ENCODE assay signal across 10 mouse cellular contexts in the genomic region with DNA sequence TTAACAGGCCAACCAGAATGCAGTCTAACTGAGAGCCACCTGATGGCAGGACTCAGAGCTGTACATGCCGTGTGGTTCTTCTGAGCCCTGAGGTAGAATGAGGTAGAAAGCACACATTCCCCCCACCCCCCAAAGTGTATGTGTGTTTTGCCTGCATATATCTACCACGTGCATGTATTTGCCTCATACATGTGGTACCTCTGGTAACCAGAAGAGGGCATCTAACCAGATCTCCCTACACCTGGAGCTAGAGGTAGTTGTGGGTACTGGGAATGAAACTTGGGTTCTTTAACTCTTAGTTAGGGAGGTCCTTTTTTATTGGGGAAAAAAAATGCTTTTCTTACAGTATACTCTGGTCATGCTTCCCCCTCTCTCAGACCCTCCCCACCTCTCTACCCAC. TPM values are rescaled to one million over a fixed set of nuclear protein-coding genes. Genes with fewer than 3 reads are reported as not detected.
DNase-seq lines count a peak whose midpoint lies in the region; ATAC-seq and TF ChIP-seq lines count a peak whose summit lies in the region.
"Had no signal": no experiment of that assay in that cellular context is flagged by ENCODE, and none has a peak within 500 bp of the region (broad histone marks: within the 10 kb centered on the region; RNA-seq: fewer than 3 reads in every experiment).

No protein-coding gene starts in this region.

- WGBS in hindbrain, postnatal 0 days, result 48% methylated on average over 2 of the region's 2 CpGs
- WGBS in hindbrain, embryonic 14.5 days, result 52% methylated on average over 2 of the region's 2 CpGs

- H3K27me3 ChIP-seq in hindbrain, postnatal 0 days (ENCODE audit: insufficient read depth, low read length), result no peaks in the 10 kb centered on the region
- H3K27me3 ChIP-seq in hindbrain, embryonic 14.5 days (ENCODE audit: control insufficient read depth, insufficient read depth, low read length), result no peaks in the 10 kb centered on the region
- no peaks in the 10 kb centered on the region for H3K27me3 ChIP-seq in E14TG2a.4 (ENCODE audit: insufficient read depth, low read length)
- H3K27me3 ChIP-seq: forebrain, embryonic 12.5 days; hindbrain, embryonic 12.5 days had no signal

- ATAC-seq in hindbrain, postnatal 0 days, result no peak
- ATAC-seq in hindbrain, embryonic 14.5 days (ENCODE audit: low FRiP score), result no peak
- ATAC-seq in granulocyte monocyte progenitor cell, adult 5-6 weeks (replicated peaks; ENCODE audit: poor library complexity, severe bottlenecking), result peak; percentile 43

- no peaks in the 10 kb centered on the region for H3K9me3 ChIP-seq in hindbrain, postnatal 0 days (ENCODE audit: low read length)
- no peaks in the 10 kb centered on the region for H3K9me3 ChIP-seq in hindbrain, embryonic 14.5 days (ENCODE audit: control insufficient read depth, low read length)
- H3K9me3 ChIP-seq in E14TG2a.4 (ENCODE audit: low read length), result no peaks in the 10 kb centered on the region
- H3K9me3 ChIP-seq: forebrain, embryonic 12.5 days; hindbrain, embryonic 12.5 days had no signal

- H3K9ac ChIP-seq in hindbrain, postnatal 0 days (replicated peaks; ENCODE audit: low read length), result no peak overlapping the region
- H3K9ac ChIP-seq in hindbrain, embryonic 14.5 days, result no peak overlapping the region
- H3K9ac ChIP-seq: forebrain, embryonic 12.5 days; hindbrain, embryonic 12.5 days had no signal

- DNase-seq in hindbrain, postnatal 0 days (ENCODE audit: low spot score), result no peak
- DNase-seq in hindbrain, embryonic 14.5 days (ENCODE audit: low spot score), result no peak
- DNase-seq in 416B (ENCODE audit: low read depth), result peak; percentile 38
- no peak for DNase-seq in urinary bladder, postnatal 14 days (ENCODE audit: low spot score)
- DNase-seq in gastrocnemius, postnatal 14 days, result no peak
- DNase-seq: right cerebral cortex, postnatal 25 days had no signal

- TF ChIP-seq CTCF in hindbrain, postnatal 0 days (IDR thresholded peaks at IDR 0.05; ENCODE audit: low read depth), result peak; percentile 60
- peak; percentile 50 for TF ChIP-seq CTCF in E14TG2a.4 (conservative IDR thresholded peaks at IDR 0.05; ENCODE audit: low read length)

- H3K4me1 ChIP-seq in hindbrain, postnatal 0 days (ENCODE audit: insufficient read depth, low read length), result peaks cover 12% of the 10 kb centered on the region
- H3K4me1 ChIP-seq in hindbrain, embryonic 14.5 days (replicated peaks; ENCODE audit: control insufficient read depth, insufficient read depth, low read length), result peaks cover 15% of the 10 kb centered on the region
- peaks cover 54% of the 10 kb centered on the region for H3K4me1 ChIP-seq in E14TG2a.4 (replicated peaks; ENCODE audit: low read depth, low read length)

- H3K4me2 ChIP-seq in hindbrain, postnatal 0 days (ENCODE audit: low read depth, low read length), result no peak overlapping the region
- H3K4me2 ChIP-seq in hindbrain, embryonic 14.5 days (replicated peaks), result no peak overlapping the region
- H3K4me2 ChIP-seq: forebrain, embryonic 12.5 days; hindbrain, embryonic 12.5 days had no signal

- H3K4me3 ChIP-seq in hindbrain, postnatal 0 days (ENCODE audit: low read length), result no peak overlapping the region
- no peak overlapping the region for H3K4me3 ChIP-seq in hindbrain, embryonic 14.5 days (replicated peaks; ENCODE audit: low read length)
- H3K4me3 ChIP-seq in E14TG2a.4 (replicated peaks; ENCODE audit: low read length), result no peak overlapping the region
- H3K4me3 ChIP-seq: forebrain, embryonic 12.5 days; hindbrain, embryonic 12.5 days had no signal

- intact Hi-C loops in gastrocnemius, postnatal 14 days (cut with DNase I; ENCODE audit: low total_unique reads), result no loop called here

- H3K36me3 ChIP-seq in hindbrain, postnatal 0 days (ENCODE audit: insufficient read depth, low read length), result peaks cover 47% of the 10 kb centered on the region
- H3K36me3 ChIP-seq in hindbrain, embryonic 14.5 days (replicated peaks; ENCODE audit: control insufficient read depth, insufficient read depth), result peaks cover 62% of the 10 kb centered on the region
- peaks cover 64% of the 10 kb centered on the region for H3K36me3 ChIP-seq in E14TG2a.4 (ENCODE audit: insufficient read depth, low read length)

- no peak overlapping the region for H3K27ac ChIP-seq in hindbrain, postnatal 0 days
- H3K27ac ChIP-seq in hindbrain, embryonic 14.5 days, result no peak overlapping the region
- H3K27ac ChIP-seq: forebrain, embryonic 12.5 days; hindbrain, embryonic 12.5 days had no signal

RNA-seq across cellular contexts. Expression of a gene that starts 5.5 kb away (rescaled TPM):
- 69.0 and 84.4 TPM in 2 replicates for total RNA-seq in hindbrain, postnatal 0 days (2014; rRNA removed)
- polyA plus RNA-seq in hindbrain, postnatal 0 days (2015; fragmentation: Nextera tagmentation; extraction: Ambion mirVana), result 99.9 and 110 TPM in 2 replicates
- 85.5 and 94.0 TPM in 2 replicates for polyA plus RNA-seq in hindbrain, embryonic 14.5 days (2014; fragmentation: Nextera tagmentation; extraction: Ambion mirVana)
- 23.0 and 35.3 TPM in 2 replicates for total RNA-seq in granulocyte monocyte progenitor cell, adult 5-6 weeks (2014; fragmentation: Nextera tagmentation)
- total RNA-seq in granulocyte monocyte progenitor cell, adult 5-6 weeks (2017), result 70.1 and 70.9 TPM in 2 replicates
- total RNA-seq in gastrocnemius, postnatal 14 days (2021), result 10 to 100 TPM; 11.5 to 14.5 TPM

RNA-seq across cellular contexts. Expression of a gene that starts 51.8 kb away (rescaled TPM):
- total RNA-seq in hindbrain, postnatal 0 days (2014; rRNA removed), result 16.0 and 18.7 TPM in 2 replicates
- polyA plus RNA-seq in hindbrain, postnatal 0 days (2015; fragmentation: Nextera tagmentation; extraction: Ambion mirVana), result 20.9 and 22.4 TPM in 2 replicates
- 23.7 and 29.1 TPM in 2 replicates for polyA plus RNA-seq in hindbrain, embryonic 14.5 days (2014; fragmentation: Nextera tagmentation; extraction: Ambion mirVana)
- 8.8 and 9.0 TPM in 2 replicates for total RNA-seq in granulocyte monocyte progenitor cell, adult 5-6 weeks (2014; fragmentation: Nextera tagmentation)
- 16.9 and 26.7 TPM in 2 replicates for total RNA-seq in granulocyte monocyte progenitor cell, adult 5-6 weeks (2017)
- total RNA-seq in gastrocnemius, postnatal 14 days (2021), result 10 to 100 TPM; 39.0 to 41.0 TPM
